Mouse (Mus musculus) liver, embryonic 14.5 days (tissue): ENCODE data around the gene Shkbp1. TPM values are rescaled to one million over a fixed set of nuclear protein-coding genes. Genes with fewer than 3 reads are reported as not detected.

Experiments
- ATAC-seq: fragments of 200-750 bp; cut with Nextera tagmentation; 2 replicates; pipeline ENCODE4 v1.8.0; 2017; ENCODE audit warnings: moderate number of reproducible peaks, mild to moderate bottlenecking, moderate library complexity; ENCODE audit not compliant: insufficient read depth
- DNase-seq, 3 experiments: peaks; one replicate each; pipeline ENCODE4 v3.0.0-alpha.2; 2012 to 2013; ENCODE audit warnings: low read depth in 3 of 3, low spot score in 3 of 3
- H3K27ac ChIP-seq: fragments of 300-500 bp; sonication (generic); 2 replicates; pipeline ENCODE4 v1.5.1; 2014; ENCODE audit warnings: moderate library complexity, mild to moderate bottlenecking, control low read depth, inconsistent platforms
- H3K27me3 ChIP-seq: fragments of 300-500 bp; sonication (generic); 2 replicates; pipeline ENCODE4 v1.6.1; 2014; ENCODE audit warnings: mild to moderate bottlenecking, low read length, moderate library complexity; ENCODE audit not compliant: control insufficient read depth, insufficient read depth
- H3K36me3 ChIP-seq: fragments of 300-500 bp; sonication (generic); replicated peaks from 2 replicates; pipeline ENCODE4 v1.6.1; 2014; ENCODE audit warnings: low read depth; ENCODE audit not compliant: control insufficient read depth, insufficient read depth
- H3K4me1 ChIP-seq, 2 experiments: fragments of 200-500 bp in 1 of 2; fragments of 300-500 bp in 1 of 2; sonication (generic) in 1 of 2; replicated peaks; 2 replicates each; pipeline ENCODE4 v1.6.1; 2012 to 2014; ENCODE audit warnings: antibody characterized with exemption in 1 of 2, inconsistent platforms in 1 of 2, low read length in 1 of 2; ENCODE audit not compliant: control insufficient read depth in 2 of 2, insufficient read depth in 2 of 2
- H3K4me2 ChIP-seq: fragments of 300-500 bp; sonication (generic); 2 replicates; pipeline ENCODE4 v1.6.1; 2014; ENCODE audit warnings: low read depth, mild to moderate bottlenecking, control low read depth, moderate library complexity
- H3K4me3 ChIP-seq, 2 experiments: fragments of 200-500 bp in 1 of 2; fragments of 300-500 bp in 1 of 2; sonication (generic) in 1 of 2; 2 replicates each; pipeline ENCODE4 v1.5.1; 2012 to 2014; ENCODE audit warnings: low read depth in 2 of 2, low read length in 2 of 2, mild to moderate bottlenecking in 2 of 2, control low read depth in 1 of 2, inconsistent platforms in 1 of 2, moderate library complexity in 1 of 2; ENCODE audit not compliant: insufficient read depth in 1 of 2
- H3K9ac ChIP-seq: fragments of 300-500 bp; sonication (generic); replicated peaks from 2 replicates; pipeline ENCODE4 v1.6.1; 2014; ENCODE audit warnings: mild to moderate bottlenecking, control low read depth, moderate library complexity
- H3K9me3 ChIP-seq: fragments of 300-500 bp; sonication (generic); 2 replicates; pipeline ENCODE4 v1.6.1; 2016; ENCODE audit warnings: low read length, mixed read lengths; ENCODE audit not compliant: control insufficient read depth
- CTCF ChIP-seq: IDR thresholded peaks from 2 replicates; pipeline ENCODE4 v1.5.1; 2016; ENCODE audit warnings: antibody characterized with exemption, low read depth, control low read depth
- EP300 ChIP-seq: IDR thresholded peaks from 2 replicates; pipeline ENCODE4 v1.6.1; 2016; ENCODE audit warnings: antibody characterized with exemption, low read depth
- WGBS: fragments of 180-500 bp; shearing (Covaris S2); extraction: QIAGEN DNeasy Blood & Tissue Kit; methylation state at CpG from one replicate; pipeline ENCODE4 v1.1.7; 2014; ENCODE audit not compliant: insufficient replicate concordance; 5-methylcytosine and 5-hydroxymethylcytosine counted together
- polyA plus RNA-seq, 2 experiments: library from polyadenylated mRNA; depleted of rRNA in 1 of 2; stranded (reverse) in 1 of 2; unstranded in 1 of 2; fragments of >200 nt; fragmentation: Nextera tagmentation in 1 of 2; extraction: Ambion mirVana in 1 of 2; gene quantifications; 2 replicates each; pipeline versions ENCODE4 v1.2.1 to v1.2.3; 2012 to 2014

The Shkbp1 gene
- polyA plus RNA-seq, 2 experiments, result 11.8 to 19.1 TPM

- DNase-seq (no peak), ATAC-seq (no peak)
- Histone ChIP-seq H3K27me3 (peaks cover 24% of the 10 kb centered on the region), H3K36me3 (no peaks in the 10 kb centered on the region), H3K4me1 (0 out of 4 replicates have a peak, but pooled peaks cover 0 to 1% of the 10 kb centered on the region in 2 experiments), H3K4me3 (no peak overlapping the region), H3K27ac (no peak overlapping the region), H3K4me2 (no peak overlapping the region), H3K9ac (no peak overlapping the region), H3K9me3 (no peaks in the 10 kb centered on the region)
- WGBS, result 49% methylated on average over 6 of the region's 6 CpGs
- TF ChIP-seq CTCF (no peak), EP300 (no peak)
Measured at GRCm38 (mm10) chr7:27389213-27389612, 33.4 kb upstream of the Shkbp1 start.

- Histone ChIP-seq H3K27me3 (no peaks in the 10 kb centered on the region), H3K36me3 (no peaks in the 10 kb centered on the region), H3K27ac (no peak overlapping the region), H3K9me3 (no peaks in the 10 kb centered on the region), H3K4me1 (peaks cover 5 to 11% of the 10 kb centered on the region in 2 experiments), H3K4me3 (no peak overlapping the region), H3K4me2 (no peak overlapping the region), H3K9ac (no peak overlapping the region)
- TF ChIP-seq EP300 (no peak), CTCF (peak; percentile 93)
- ATAC-seq (no peak), DNase-seq (no peak)
- WGBS, result 47% methylated on average over 4 of the region's 4 CpGs
Measured at GRCm38 (mm10) chr7:27384731-27385130, 28.9 kb upstream of the Shkbp1 start.

GRCm38 (mm10) chr7:27384134-27384533, 28.3 kb upstream of the Shkbp1 start:
- Histone ChIP-seq H3K27me3 (no peaks in the 10 kb centered on the region), H3K4me2 (no peak overlapping the region), H3K4me3 (no peak overlapping the region), H3K9me3 (no peaks in the 10 kb centered on the region), H3K9ac (no peak overlapping the region), H3K4me1 (peaks cover 5 to 11% of the 10 kb centered on the region in 2 experiments), H3K27ac (no peak overlapping the region), H3K36me3 (no peaks in the 10 kb centered on the region)
- WGBS, result 70% methylated on average over 5 of the region's 5 CpGs
- DNase-seq (no peak), ATAC-seq (no peak)
- TF ChIP-seq CTCF (no peak), EP300 (no peak)

GRCm38 (mm10) chr7:27383233-27383632, 27.4 kb upstream of the Shkbp1 start:
- Histone ChIP-seq H3K27ac (no peak overlapping the region; the same call in 1 of the 2 replicates), H3K36me3 (no peaks in the 10 kb centered on the region), H3K4me3 (no peak overlapping the region), H3K9ac (no peak overlapping the region), H3K9me3 (no peaks in the 10 kb centered on the region), H3K27me3 (no peaks in the 10 kb centered on the region), H3K4me1 (peaks cover 5 to 11% of the 10 kb centered on the region in 2 experiments), H3K4me2 (0 out of 2 replicates have a peak overlapping the region, but pooled peaks have one; percentile 6)
- DNase-seq, result peak in 2 of 3 experiments; percentile 37 to 44
- TF ChIP-seq CTCF (no peak), EP300 (0 out of 2 replicates have a peak, but pooled peaks have one; percentile 11)
- 25% methylated on average over 1 of the region's 1 CpGs for WGBS
- ATAC-seq, result no peak

- 43% methylated on average over 4 of the region's 4 CpGs for WGBS
- Histone ChIP-seq H3K27me3 (no peaks in the 10 kb centered on the region), H3K9me3 (no peaks in the 10 kb centered on the region), H3K4me2 (no peak overlapping the region), H3K27ac (no peak overlapping the region), H3K4me3 (no peak overlapping the region), H3K9ac (no peak overlapping the region), H3K4me1 (peaks cover 5 to 11% of the 10 kb centered on the region in 2 experiments), H3K36me3 (no peaks in the 10 kb centered on the region)
- TF ChIP-seq CTCF (no peak), EP300 (no peak)
- no peak for ATAC-seq
- no peak for DNase-seq
Measured at GRCm38 (mm10) chr7:27381560-27381959, 25.7 kb upstream of the Shkbp1 start.
